Mouse (Mus musculus) ES-Bruce4 (cell line): Measurements from ENCODE around the gene Spred2. TPM values are rescaled to one million over a fixed set of nuclear protein-coding genes. Genes with fewer than 3 reads are reported as not detected.

Source experiments
- H3K27ac ChIP-seq: 2 replicates; pipeline ENCODE4 v1.5.1; 2012; ENCODE audit warnings: low read length, inconsistent platforms; ENCODE audit not compliant: insufficient read depth
- H3K27me3 ChIP-seq: 2 replicates; pipeline ENCODE4 v1.6.1; 2012; ENCODE audit warnings: mild to moderate bottlenecking, low read length, inconsistent platforms; ENCODE audit not compliant: control insufficient read depth, poor library complexity, insufficient read depth, severe bottlenecking
- H3K36me3 ChIP-seq: 2 replicates; pipeline ENCODE4 v1.6.1; 2012; ENCODE audit warnings: inconsistent platforms, mild to moderate bottlenecking, low read length, moderate library complexity; ENCODE audit not compliant: control insufficient read depth, poor library complexity, insufficient read depth, severe bottlenecking
- H3K4me1 ChIP-seq: one replicate; pipeline ENCODE4 v1.8.1; 2011; ENCODE audit warnings: low read length; ENCODE audit not compliant: control insufficient read depth, insufficient read depth
- H3K4me3 ChIP-seq: 2 replicates; pipeline ENCODE4 v1.5.1; 2011; ENCODE audit warnings: low read depth, mild to moderate bottlenecking, low read length
- H3K9ac ChIP-seq: 2 replicates; pipeline ENCODE4 v1.6.1; 2012; ENCODE audit warnings: low read depth, mild to moderate bottlenecking, inconsistent platforms; ENCODE audit not compliant: poor library complexity, severe bottlenecking
- H3K9me3 ChIP-seq: replicated peaks from 2 replicates; pipeline ENCODE4 v1.6.1; 2012; ENCODE audit warnings: mild to moderate bottlenecking, low read length, inconsistent platforms; ENCODE audit not compliant: control insufficient read depth, poor library complexity, insufficient read depth, severe bottlenecking
- CTCF ChIP-seq: IDR thresholded peaks from one replicate; pipeline ENCODE4 v1.8.1; 2011; ENCODE audit warnings: low read depth, low read length
- EP300 ChIP-seq: IDR thresholded peaks from 2 replicates; pipeline ENCODE4 v1.6.1; 2011; ENCODE audit warnings: low read depth, low read length; ENCODE audit not compliant: insufficient read depth
- POLR2A ChIP-seq: IDR thresholded peaks from one replicate; pipeline ENCODE4 v1.8.1; 2011; ENCODE audit warnings: low read length; ENCODE audit not compliant: insufficient read depth
- polyA plus RNA-seq: library from polyadenylated mRNA; stranded (reverse); fragments of >200 nt; gene quantifications from 2 replicates; pipeline ENCODE4 v1.2.4, GENCODE M21; 2011; ENCODE audit warnings: low read depth; ENCODE audit not compliant: missing spikeins, insufficient read depth, insufficient read length

The Spred2 gene
- polyA plus RNA-seq, result 41.9 and 43.5 TPM in 2 replicates

- Histone ChIP-seq H3K9me3 (no peaks in the 10 kb centered on the region), H3K36me3 (peaks cover 3% of the 10 kb centered on the region; the same call in 1 of the 2 replicates), H3K4me3 (peak within 1 kb of the TSS; percentile 97), H3K9ac (peak within 1 kb of the TSS; percentile 98), H3K27me3 (no peaks in the 10 kb centered on the region), H3K27ac (peak within 1 kb of the TSS; percentile 95), H3K4me1 (peaks cover 2% of the 10 kb centered on the region)
- TF ChIP-seq POLR2A, result peak; percentile 91
- TF ChIP-seq EP300, result peak; percentile 88
- no peak for TF ChIP-seq CTCF
Observed at GRCm38 (mm10) chr11:19923888-19924756, at the start of gene Spred2. Gene Spred2, plus strand, starts transcription at chr11:19924375.

GRCm38 (mm10) chr11:19875551-19875950 is 48.6 kb upstream of the Spred2 start:
- no peak for TF ChIP-seq POLR2A
- TF ChIP-seq EP300, result no peak
- no peak for TF ChIP-seq CTCF
- no peak overlapping the region for H3K27ac ChIP-seq

GRCm38 (mm10) chr11:19875964-19876363 is 48.2 kb upstream of the Spred2 start:
- no peaks in the 10 kb centered on the region for H3K36me3 ChIP-seq
- no peak overlapping the region for H3K27ac ChIP-seq
- peak overlapping the region; percentile 24; the same call in 1 of the 2 replicates for H3K4me3 ChIP-seq
- H3K9me3 ChIP-seq, result no peaks in the 10 kb centered on the region
- TF ChIP-seq CTCF, result no peak
- no peak for TF ChIP-seq POLR2A
- no peak for TF ChIP-seq EP300
- no peaks in the 10 kb centered on the region for H3K27me3 ChIP-seq
- H3K4me1 ChIP-seq, result no peaks in the 10 kb centered on the region
- no peak overlapping the region for H3K9ac ChIP-seq

More at GRCm38 (mm10) chr11:19875551-19875950, 48.6 kb upstream of the Spred2 start:
- Histone ChIP-seq H3K9me3 (no peaks in the 10 kb centered on the region), H3K27me3 (no peaks in the 10 kb centered on the region), H3K36me3 (no peaks in the 10 kb centered on the region), H3K4me3 (peak overlapping the region; percentile 24; the same call in 1 of the 2 replicates), H3K4me1 (no peaks in the 10 kb centered on the region), H3K9ac (no peak overlapping the region)

- H3K36me3 ChIP-seq, result no peaks in the 10 kb centered on the region
- H3K27me3 ChIP-seq, result no peaks in the 10 kb centered on the region
- no peaks in the 10 kb centered on the region for H3K9me3 ChIP-seq
- no peak overlapping the region for H3K4me3 ChIP-seq
- no peak for TF ChIP-seq CTCF
- H3K4me1 ChIP-seq, result no peaks in the 10 kb centered on the region
- no peak overlapping the region for H3K9ac ChIP-seq
- H3K27ac ChIP-seq, result no peak overlapping the region
Observed at GRCm38 (mm10) chr11:19877239-19877915, 46.8 kb upstream of the Spred2 start.

- Histone ChIP-seq H3K27me3 (no peaks in the 10 kb centered on the region), H3K27ac (no peak overlapping the region), H3K9me3 (no peaks in the 10 kb centered on the region), H3K4me1 (no peaks in the 10 kb centered on the region), H3K4me3 (no peak overlapping the region), H3K9ac (no peak overlapping the region), H3K36me3 (no peaks in the 10 kb centered on the region)
- TF ChIP-seq POLR2A (no peak), EP300 (no peak), CTCF (no peak)
Observed at GRCm38 (mm10) chr11:19881342-19881741, 42.8 kb upstream of the Spred2 start.
